Mouse (Mus musculus) myocyte (in vitro differentiated cells): ENCODE results near the gene Zfp169.

Experiments used
- E2F4 ChIP-seq: IDR thresholded peaks from one replicate; pipeline ENCODE4 v1.6.1; 2011; ENCODE audit warnings: mild to moderate bottlenecking, control low read depth, moderate library complexity; ENCODE audit not compliant: insufficient read depth
- MYOD1 ChIP-seq, 3 experiments: IDR thresholded peaks; one replicate each; pipeline ENCODE4 v1.6.1; 2011; ENCODE audit warnings: control low read depth in 2 of 3, low read depth in 2 of 3, mild to moderate bottlenecking in 2 of 3, moderate library complexity in 1 of 3; ENCODE audit not compliant: insufficient read length in 2 of 3, control insufficient read depth in 1 of 3
- POLR2A ChIP-seq: IDR thresholded peaks from one replicate; pipeline ENCODE4 v1.6.1; 2011; ENCODE audit warnings: low read depth, mild to moderate bottlenecking, control low read depth, moderate library complexity; ENCODE audit not compliant: insufficient read length
- POLR2AphosphoS2 ChIP-seq: IDR thresholded peaks from one replicate; pipeline ENCODE4 v1.6.1; 2011; ENCODE audit warnings: low read depth, control low read depth; ENCODE audit not compliant: insufficient read length
- TCF12 ChIP-seq: IDR thresholded peaks from one replicate; pipeline ENCODE4 v1.6.1; 2011; ENCODE audit warnings: mild to moderate bottlenecking, control low read depth; ENCODE audit not compliant: poor library complexity, insufficient read depth, severe bottlenecking
- TCF3 ChIP-seq: IDR thresholded peaks from one replicate; pipeline ENCODE4 v1.6.1; 2011; ENCODE audit warnings: low read depth, control low read depth; ENCODE audit not compliant: insufficient read length
- USF1 ChIP-seq: IDR thresholded peaks from one replicate; pipeline ENCODE4 v1.6.1; 2011; ENCODE audit warnings: low read depth, mild to moderate bottlenecking, control low read depth, moderate library complexity

- TF ChIP-seq TCF12 (no peak), POLR2A (no peak), USF1 (no peak), E2F4 (no peak), POLR2AphosphoS2 (no peak), TCF3 (no peak), MYOD1 (IDR thresholded peaks at IDR 0.05; ENCODE audit: control insufficient read depth in 1 of 3, insufficient read length in 2 of 3, low read depth in 2 of 3) (no peak)
Measured at GRCm38 (mm10) chr13:48497693-48498221, 15.5 kb downstream of the Zfp169 start.
